Mouse (Mus musculus) T-cell, adult 2 months (primary cell): Measurements from ENCODE around the gene Mgrn1.

ENCODE experiments used
- DNase-seq: peaks from one replicate; pipeline ENCODE4 v3.0.0; 2022; ENCODE audit warnings: low spot score

Gene Mgrn1

DNA sequence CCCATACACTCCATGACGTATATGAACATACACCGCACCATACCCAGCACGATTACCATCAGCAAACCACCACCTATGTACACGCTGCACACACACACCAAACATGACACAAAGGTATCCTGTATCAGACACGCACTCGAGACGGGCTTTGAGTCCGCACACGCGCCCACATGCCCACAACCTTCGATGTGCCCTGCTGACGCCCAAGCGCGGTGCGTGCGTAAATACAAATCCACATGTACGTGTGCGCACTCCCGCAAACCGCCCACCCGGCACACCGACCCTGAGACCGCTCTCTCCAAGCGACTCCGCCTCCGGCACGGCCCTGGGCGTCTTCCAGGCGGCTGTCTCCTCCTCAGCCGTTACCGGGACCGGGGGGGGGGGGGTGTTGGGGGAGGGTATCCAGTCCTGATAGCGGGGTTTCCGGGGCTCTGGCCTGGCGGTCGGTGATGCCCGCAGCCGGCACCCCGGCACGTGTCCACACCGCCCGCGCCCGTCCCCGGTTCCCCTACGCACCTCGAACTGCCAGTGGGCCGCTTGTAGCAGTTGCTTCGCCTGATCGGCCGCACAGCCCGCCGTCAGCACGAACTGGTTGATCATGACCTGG, 6.8 kb upstream of the Mgrn1 start:
- DNase-seq, result peak; percentile 87

DNA sequence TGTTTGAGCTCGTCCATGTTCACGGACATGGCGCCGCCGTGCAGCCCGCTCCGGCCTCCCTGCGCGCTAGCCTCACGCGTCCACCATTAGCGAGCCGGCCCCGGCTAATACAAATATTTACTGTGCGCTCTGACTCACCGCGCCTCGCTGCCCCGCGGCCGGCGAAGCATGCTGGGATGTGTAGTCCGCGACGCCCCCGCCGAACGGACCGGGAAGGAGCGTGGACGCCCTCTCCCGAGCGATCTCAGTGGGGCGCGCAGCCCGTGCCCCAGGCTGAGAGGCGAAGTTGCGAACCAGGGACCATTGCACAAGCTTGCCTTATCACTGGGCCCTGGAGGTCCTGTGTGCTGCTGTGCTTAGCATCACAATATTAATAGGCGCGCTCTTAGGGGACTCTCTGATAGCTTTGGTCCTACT, 6.3 kb upstream of the Mgrn1 start:
- DNase-seq, result peak; percentile 77

DNA sequence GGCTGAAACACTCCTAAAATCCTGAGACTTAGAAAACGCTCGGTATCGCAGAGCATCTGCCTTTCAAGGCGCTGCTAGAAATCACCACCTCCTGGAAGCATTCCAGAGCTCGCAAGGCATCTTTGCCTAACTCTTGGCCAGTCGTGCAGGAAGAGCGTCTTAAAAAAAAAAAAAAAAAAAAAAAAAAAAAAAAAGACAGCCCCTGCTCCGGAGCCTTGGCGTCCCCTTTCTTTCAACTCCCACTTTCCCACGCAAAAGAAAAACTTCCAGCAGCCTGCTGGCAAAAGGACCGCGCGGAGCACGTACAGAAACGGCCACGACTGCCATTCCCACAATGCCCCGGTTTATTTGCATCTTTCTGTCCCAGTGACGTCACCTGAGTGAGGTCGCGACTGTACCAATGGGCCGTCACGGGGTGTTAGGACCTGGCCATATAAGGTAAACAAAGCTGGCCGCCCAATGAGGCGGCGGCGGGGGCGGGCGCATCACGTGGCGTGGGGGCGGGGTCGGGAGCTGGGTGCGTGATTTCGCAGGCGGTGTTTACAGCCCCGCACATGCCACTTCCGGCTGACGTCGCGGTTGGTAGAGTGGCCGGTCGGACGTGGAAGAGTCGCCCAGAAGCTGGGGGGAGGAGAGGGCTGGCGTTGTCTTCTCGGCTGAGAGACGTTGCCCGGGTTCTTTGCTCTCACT, 5.8 kb upstream of the Mgrn1 start, which contains the start of gene Ubald1:
Ubald1 (minus strand) TSS at position 180 of the 690 bp plus-strand sequence.
- DNase-seq, result peak; percentile 97

DNA sequence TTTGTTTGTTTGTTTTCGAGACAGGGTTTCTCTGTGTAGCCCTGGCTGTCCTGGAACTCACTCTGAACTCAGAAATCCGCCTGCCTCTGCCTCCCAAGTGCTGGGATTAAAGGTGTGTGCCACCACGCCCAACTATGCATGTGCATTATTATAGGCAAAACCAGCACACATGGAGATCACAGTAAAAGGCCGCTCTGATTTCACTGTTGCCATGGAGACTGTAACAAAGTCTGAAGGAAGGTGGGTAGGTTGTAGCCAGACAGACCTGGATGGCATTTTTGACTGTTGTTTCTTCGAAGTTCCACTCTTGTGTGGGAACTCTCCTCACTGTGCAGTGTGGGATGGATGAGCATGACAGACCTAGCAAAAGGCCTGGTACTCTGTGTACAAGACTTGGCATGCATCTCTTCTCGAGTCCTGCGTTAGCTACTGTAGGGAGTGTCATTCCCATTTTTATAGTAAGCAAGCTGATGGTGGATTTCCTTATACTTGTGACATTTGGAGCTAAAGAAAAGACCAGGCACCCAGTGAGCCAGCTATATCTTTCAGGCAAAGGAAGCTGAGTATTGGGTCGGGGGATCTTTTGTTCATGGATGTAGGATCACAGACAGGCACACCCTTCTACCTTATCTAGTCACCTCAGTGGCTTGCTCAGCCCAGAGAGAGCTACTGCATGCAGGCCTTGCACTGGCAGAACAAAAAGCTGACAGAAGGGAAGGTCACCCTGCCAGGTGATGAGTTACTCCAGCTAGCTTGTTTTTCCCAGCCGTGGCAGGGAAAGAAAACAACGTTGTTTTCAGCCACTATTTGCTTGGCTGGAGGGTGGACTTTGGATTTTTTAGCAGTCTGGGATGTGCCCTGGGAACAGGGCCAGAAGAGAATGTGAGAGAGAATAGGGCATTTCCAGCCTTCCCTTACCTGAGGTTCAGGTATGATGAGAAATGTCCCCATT, 4.4 kb upstream of the Mgrn1 start:
- peak; percentile 37 for DNase-seq

DNA sequence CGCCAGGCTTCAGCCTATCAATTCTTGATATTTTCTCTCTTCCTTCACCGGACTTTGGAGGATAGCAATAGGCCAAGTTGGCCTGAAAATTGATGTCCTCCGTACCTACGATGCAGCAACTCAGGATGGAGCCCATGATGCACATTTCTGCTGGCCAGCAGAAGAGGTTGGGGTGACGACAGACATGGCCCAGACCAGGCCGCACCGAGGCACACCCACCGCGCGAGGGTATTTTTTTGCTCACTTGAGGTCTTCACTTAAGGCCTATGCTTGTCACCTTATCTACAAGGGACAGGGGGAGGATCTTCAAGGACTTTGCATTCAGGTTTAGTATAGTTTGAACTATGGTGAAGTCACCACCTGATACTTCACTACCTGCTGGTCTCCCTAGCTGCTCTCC, 1.1 kb upstream of the Mgrn1 start:
- no peak for DNase-seq

DNA sequence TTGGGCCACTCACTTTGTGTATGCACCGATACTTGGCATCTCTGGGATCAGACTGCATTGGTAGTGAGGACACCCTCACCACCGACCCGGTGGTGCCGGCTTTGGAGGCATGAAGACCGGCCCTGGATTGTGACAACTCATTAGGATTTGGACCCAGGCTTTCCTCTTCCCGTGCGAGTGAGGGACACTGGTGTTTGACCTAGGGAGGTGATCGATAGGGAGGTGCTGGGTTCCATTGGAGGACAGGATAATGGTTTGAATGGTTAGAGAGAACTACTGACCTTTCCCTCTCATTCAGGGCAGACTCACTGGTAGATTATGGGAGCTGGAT, 606 bp downstream of the Mgrn1 start:
- no peak for DNase-seq

DNA sequence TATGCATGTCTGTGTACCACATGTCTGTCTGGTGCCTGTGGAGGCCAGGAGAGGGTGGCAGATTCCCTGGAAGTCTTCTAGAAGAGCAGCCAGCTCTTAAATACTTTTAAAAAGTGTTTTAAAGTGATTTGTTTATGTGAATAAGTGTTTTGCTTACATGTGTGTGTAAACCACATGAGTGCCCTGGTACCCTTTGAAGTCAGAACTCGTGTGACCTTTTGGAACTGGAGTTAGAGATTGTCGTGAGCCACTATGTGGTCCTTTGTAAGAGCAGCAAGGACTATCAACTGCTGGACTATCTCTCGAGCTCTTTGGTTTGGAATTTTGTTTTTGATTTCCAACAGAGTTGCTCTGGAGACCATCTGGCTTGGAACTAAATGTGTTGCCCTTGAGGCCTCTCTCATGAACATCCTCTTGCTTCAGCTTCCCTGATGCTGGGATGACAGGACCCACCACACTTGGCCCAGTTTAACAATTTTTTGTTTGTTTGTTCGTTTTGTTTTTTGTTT, 4.2 kb downstream of the Mgrn1 start:
- DNase-seq, result no peak

DNA sequence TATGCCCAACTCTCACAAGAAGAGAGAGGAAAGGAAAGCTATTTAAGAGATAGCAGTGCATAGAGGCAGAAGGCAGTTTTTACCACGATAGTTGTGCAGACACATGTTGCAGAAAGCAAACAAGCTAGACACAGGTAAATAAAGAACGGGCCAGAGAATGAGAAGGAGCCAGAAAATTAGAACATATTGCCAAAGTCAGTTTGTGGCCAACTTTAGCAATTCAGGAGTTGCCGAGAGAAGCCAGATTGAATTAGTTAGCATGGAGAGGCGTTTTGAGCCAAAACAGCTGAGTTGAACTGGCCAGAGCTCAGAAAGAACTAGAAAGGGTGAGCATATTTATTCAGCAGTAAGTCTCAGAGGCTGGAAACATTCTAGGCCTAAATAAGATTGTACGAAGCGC, 6.1 kb downstream of the Mgrn1 start:
- DNase-seq, result no peak

DNA sequence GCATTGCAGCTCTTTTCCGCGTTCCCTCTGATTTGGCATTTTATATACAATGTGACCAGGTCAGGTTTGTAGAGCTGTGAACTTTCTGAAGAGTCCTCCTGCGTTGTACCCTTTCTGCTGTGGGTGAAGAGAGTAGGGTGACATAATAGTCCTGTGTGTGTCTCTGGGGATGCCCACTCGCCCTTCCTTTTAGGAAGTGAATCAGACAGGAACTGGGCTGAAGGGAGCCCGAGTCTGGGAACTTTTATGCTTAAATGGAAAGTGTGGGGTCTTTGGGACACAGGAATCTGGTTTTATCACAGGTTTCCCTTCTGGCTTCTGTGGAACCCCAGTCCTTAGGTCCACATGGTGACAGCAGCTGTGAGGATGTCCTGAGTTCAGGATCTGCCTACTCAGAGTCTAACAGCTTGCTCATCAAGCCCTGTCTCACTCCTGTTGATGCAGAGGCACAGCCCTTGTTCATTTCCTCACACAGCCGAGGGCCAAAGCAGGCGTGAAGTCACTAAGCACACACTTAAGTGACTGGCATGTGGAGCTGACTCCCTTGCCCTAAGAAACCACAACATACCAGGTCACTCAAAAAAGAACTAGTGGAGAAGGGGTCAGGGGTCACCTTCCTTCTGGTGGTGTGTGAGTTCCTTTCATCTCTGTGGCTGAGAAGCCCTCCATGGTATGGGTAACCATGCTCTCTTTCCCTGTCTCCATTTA, 8.3 kb downstream of the Mgrn1 start:
- no peak for DNase-seq

DNA sequence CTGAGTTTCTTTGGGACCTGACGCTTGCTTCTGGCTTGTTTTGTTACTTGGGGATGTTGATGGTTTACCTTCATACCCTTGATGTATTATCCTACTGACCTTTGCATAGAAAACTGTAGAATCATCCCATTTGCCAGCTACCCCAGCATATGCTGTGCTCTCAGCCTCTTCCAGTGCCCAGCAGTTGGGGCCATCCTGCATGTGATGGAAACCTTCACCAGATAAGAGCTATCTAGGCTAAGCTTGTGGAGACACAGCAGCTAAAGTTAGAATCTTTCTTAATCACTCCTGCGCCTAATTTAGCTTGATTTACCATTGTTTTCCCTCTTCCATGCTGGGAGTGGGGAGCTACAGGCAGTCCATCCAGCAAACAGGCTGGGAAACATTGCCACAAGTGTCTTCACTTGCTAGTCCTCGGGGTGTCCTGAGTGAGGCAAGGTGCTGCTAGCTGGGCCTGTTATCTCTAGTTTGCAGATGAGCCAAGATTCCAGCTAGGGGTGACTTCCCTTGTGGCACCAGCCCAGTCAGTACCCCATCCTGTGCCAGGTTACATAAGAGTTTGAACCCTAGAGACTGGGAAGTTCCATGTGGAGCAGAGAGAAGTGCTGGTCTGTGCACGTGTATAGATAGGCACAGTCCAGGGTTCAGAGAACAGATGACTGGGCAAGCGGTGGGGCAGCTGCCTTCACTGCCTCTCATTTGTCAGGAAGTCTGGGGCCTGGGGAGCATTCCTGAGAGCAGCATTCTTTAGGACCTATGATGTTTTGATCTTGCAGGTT, 10.4 kb downstream of the Mgrn1 start:
- no peak for DNase-seq

DNA sequence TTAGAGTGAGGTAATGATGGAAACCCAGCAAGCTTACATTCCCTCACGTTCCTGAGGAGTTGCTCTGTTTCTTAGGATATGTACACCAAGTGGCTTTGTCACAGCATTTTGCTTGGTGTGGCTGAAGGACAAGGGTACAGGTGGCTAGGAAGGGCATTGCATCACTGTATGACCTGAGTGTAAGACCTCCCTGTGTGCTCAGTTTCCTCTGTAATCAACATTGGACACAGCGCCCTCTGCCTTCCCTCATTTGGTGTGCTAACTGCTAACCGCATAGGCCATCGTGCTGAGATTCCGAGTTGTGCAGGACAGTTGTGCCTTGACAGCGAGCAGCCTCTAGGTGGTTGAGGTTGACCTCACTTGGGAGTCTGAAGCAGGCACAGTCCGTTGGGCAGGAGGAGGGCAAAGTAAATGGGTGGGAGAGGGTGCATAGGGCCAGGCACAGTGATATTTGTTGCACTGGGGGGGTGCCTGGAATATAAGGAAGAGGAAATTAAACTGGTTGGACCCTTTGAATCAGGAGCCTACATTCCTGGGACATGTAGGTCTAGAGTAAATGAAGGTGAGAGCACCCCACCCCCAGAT, 11.2 kb downstream of the Mgrn1 start:
- no peak for DNase-seq

DNA sequence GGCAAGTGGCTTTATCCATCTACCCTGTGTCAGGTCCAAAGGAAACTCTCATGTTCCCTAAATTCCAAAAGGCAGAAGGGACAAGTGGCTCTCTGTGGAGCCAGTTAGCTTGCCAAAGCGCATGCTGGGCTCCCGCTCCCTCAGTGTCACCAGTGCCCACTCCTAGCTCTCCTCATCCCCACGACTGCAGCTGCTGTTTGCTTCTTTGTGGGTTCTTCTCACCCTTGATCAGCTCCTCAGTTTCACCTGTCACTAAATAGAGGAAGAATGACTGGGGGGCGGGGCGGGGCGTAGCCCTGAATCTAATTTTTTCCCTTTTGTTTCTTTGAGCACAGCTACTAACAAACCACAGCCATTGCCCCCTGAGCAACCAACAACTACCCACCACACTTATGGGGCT, 12.8 kb downstream of the Mgrn1 start:
- DNase-seq, result no peak

DNA sequence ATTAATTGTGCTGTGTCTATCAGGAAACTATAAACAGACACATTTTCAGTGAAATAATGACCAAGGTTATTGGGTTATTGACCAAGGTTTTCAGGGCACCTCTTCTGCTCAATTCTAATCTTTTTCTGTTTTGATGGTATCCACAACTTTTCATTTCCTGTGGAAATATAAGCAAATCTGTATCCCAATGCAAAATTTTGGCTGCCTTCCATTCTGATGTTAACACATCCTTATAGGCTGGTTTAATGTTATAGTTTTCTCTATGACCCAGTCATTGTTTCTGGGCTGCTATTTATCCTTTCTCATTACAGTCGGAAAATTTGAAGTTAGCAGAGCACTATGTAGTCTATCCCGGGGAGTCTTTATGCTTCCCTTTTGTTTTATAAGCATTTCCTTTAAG, 13.7 kb downstream of the Mgrn1 start:
- no peak for DNase-seq

DNA sequence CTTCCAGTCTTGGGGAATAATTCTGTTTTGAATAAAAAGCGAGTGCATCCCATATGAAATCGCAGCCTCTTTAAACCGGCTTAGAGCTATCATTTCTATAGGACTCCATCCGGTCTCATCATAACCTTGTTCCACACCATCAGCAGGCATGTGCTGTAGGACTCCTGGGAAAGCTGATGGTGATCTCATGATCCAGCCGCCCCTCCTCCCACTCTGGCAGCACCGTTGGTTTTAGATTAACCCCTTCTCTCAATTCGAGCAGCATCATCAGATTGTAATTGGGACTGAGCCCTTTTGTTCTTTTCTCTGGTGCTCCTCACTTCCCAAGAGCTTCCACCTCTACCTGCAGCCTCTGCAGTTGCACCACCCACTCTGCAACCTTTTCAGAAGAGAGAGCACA, 15.1 kb downstream of the Mgrn1 start:
- no peak for DNase-seq

DNA sequence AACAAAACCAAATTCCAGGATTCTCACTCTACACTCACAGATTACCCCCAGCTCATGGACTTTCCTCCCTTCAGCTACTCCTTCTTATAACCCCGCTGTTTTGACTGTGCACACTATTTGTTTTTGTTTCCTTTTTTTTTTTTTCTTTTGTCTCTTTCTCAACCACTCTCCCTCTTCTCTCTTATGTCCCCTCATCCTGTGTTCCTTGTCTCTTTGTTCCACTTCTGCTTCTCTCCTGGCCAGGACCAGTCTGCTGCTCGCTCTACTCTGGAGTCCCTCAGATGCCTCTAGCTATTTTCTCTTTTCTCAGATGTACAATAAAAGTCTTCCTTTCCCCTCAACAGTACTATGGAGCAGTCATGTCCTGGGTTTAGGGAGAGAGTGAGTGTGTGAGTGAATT, 16.3 kb downstream of the Mgrn1 start:
- DNase-seq, result no peak

DNA sequence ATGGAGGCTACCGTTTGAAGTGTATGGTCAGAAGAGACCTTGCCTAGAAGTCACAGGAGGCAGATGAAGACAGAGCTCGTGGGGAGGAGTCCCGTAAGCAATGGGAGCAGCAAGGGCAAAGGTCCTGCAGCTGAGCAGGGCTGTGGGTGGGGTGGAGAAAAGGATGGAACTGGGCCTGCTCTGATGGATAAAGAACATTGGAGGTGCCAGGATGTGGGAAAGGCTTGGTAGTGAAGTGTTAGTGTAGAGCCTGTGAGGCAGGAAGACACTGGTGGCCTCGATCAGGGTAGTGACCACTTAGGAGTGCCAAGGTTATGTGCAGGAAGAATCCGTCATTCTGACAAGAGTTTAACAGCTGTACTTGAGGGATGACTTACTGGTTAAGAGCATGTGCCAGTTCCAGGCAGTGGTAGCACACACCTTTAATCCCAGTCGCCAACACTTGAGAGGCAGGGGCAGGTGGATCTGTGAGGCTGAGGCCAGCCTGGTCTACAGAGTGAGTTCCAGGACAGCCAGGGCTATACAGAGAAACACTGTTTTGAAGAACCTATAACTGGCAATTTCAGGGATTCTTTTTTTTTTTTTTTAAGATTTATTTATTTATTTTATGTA, 17.5 kb downstream of the Mgrn1 start:
- DNase-seq, result no peak

DNA sequence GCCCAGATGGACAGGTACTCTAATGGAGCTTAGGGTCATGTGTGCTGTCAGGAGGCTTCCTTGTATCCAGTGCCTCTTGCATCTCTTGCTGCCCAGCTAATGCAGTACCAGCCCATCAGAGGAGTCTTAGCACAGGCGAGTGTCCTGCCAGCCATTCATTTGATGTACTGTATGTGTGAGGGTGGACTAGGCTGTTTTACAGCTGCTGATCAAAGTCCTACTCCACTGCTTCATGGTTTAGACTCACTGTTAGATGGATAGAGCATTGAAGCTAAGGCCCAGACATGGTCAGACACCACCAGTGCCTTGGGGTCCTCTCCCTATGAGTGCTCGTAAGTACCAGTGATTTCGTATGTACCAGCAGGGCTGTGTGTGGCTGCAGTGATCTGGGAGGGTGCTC, 18.8 kb downstream of the Mgrn1 start:
- DNase-seq, result no peak

DNA sequence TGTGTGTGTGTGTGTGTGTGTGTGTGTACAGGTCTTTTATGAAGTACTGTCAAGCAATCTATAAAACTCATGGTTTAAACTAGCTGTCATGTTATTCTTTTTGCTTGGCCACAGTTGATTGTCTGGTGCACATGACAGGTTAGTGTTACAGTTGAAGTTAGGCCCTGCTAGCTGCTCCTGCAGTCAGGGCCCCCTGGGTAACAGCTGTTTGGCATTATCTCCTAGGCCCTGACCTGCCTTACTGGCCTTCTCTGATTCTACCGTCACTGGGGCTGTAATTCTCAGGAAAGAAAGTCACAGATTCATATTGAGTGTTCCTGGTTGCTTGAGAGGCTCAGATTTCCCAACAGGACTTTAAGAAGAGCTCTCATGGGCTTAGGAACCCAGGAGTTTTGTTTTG, 19.5 kb downstream of the Mgrn1 start:
- DNase-seq, result no peak

DNA sequence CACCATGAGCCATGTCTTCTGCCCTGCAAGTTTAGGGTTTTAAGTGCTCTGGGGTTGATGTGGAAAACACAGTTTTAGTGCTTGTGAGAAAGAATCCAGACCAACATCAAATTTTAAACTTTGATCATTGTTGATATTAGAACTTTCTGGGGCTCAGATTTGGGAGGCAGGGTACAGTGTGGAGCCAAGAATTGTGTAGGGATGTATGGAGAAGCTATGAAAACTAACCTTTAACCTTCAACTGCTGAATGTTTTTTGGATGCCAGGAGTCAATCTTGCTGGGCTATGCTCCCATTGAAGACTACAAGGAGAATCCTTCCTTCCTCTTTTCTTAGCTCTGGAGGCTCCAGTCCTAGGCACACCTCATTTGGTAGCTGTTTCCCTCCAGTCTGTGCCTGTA, 20.5 kb downstream of the Mgrn1 start:
- DNase-seq, result no peak

DNA sequence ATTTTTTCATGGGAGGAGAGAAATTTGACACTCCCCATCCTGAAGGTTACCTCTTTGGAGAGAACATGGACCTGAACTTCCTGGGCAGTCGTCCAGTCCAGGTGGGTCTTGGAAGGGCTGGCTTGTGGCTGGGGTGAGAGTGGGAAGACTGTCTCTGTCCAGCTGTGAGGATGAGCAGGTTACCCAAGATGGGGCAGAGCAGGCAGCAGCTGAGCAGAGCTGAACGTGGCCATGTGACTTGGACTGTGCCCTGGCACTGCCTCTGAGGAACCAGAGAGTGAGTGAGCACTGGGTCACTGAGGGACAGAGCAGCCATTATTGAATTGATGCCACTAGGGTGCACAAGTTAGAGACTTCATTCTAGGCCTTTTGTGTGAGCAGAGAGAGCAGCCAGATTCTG, 21.3 kb downstream of the Mgrn1 start:
- no peak for DNase-seq

DNA sequence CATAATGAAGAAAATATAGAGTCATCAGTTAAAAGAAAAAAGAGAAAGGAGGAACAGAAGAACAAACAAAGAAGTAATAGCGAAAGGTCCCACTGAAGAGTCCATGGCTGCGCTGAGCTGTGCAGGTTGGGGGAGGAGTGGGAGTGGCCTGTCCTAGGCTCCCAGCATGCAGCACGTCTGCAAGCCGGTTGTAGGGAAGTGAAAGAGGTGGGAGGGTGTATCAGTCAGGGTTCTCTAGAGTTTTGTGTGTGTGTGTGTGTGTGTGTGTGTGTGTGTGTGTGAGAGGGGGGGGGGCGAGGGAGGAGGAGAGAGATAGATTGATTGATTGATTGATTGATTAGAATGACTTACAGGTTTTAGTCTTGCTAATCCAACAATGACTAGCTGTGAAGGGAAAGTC, 21.9 kb downstream of the Mgrn1 start:
- no peak for DNase-seq
